Mouse (Mus musculus): ENCODE results near the gene Paxip1. TPM values are rescaled to one million over a fixed set of nuclear protein-coding genes. Genes with fewer than 3 reads are reported as not detected.

The Paxip1 gene
- 20.5 and 26.0 TPM in 2 replicates for total RNA-seq (2017)

DNA sequence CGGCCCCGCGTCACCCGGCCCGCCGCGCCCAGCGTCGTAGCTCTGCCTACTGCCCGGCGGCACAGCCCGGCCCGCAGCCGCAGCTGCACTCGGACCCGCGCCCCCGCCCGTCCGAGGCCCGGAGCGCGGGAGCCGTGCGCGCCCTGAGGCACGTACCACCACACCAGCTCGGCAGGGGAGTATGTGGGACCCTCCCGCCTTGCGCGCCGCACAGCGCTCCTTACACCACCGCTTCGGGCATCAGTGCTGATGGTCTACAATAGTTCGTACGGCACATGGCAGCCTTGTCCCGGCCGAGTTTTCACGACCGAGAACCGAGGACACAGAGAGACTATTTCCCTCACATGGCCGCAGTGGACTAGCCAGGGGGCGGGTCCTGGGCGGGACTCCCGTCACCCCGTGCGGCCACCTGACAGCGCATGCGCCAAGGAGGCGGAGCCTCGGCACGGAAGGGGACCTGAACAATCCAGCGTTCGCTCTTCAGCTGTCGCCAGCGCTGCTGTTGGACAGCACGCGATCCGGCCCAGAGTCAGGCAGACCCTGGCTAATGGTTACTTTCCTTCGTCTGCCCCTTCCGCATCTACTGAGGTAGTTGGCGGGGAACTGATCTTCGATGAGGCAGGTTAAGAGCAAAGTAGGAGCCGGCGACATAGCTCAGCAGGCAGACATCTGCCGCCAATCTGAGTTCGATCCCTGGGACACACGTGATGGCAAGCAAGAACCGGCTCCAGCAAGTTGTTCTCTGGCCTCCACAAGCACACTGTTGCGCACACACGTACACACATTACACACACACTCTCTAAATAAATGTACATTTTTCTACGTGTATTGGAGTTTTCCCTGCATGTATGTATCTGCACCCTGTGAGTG lies at the start of gene Paxip1:
TSS of gene Paxip1 (minus strand) at position 389 of the 870 bp plus-strand sequence.
- peak; percentile 78 for ATAC-seq (ENCODE audit: extremely low read depth, insufficient number of reproducible peaks, low FRiP score, poor library complexity, severe bottlenecking)

DNA sequence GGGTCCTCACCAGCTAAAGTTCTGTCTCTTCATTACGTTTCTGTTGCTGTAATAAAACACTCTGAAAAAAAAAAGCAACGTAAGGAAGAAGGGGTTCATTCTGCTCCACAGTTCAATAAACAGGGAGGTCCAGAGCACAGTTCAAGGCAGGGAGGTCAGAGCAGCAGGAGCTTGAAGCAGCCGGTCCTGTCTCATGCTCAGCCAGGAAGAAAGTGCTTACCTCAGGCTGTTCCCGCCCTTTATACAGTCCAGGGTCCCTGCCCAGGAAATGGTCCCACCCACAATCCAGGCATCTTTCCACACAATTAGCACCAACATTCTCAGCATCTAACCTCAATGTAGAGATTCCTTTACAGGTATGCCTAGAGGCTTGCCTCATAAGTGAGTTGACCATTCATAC lies 46.6 kb upstream of the Paxip1 start:
- ATAC-seq (ENCODE audit: extremely low read depth, insufficient number of reproducible peaks, low FRiP score, poor library complexity, severe bottlenecking): no peak

DNA sequence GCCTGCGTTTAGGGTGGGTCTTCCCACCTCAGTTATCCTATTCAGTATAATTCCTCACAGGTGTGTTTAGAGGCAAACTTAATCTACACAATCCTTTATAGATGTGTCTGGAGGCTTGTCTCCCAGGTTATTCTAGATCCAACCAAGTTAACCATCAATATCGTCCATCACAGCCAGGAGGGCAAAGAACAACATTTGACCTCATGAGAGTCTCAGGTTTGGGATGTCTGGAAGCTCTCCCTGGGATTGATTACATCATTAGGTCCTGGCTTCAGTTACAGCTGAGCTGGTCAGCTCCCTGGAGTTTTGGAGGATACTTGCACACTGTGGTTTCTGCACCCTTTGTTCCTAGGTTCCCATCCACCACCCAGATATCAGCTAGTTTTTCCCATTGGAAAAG lies 43.6 kb upstream of the Paxip1 start:
- ATAC-seq (ENCODE audit: extremely low read depth, insufficient number of reproducible peaks, low FRiP score, poor library complexity, severe bottlenecking): no peak

DNA sequence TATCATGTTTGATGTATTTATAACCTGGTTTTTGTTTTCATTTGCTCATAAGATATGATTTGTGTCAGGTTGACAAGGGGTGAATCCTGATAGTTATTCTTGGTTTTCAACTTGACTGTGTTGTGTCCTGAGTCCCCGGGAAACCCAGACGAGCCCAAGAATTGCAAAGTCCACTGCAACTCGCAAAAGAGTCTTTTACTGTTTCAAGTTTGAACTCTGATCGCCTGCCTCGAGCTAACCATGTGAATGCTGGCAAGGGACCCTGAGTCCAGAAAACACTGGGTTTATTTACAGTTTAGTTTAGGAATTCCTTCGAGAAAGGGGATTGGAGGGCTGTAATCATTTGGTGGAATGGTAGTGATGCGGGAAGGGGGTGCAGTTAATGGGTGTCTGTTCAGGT lies 36.5 kb upstream of the Paxip1 start:
- no peak for ATAC-seq (ENCODE audit: extremely low read depth, insufficient number of reproducible peaks, low FRiP score, poor library complexity, severe bottlenecking)

DNA sequence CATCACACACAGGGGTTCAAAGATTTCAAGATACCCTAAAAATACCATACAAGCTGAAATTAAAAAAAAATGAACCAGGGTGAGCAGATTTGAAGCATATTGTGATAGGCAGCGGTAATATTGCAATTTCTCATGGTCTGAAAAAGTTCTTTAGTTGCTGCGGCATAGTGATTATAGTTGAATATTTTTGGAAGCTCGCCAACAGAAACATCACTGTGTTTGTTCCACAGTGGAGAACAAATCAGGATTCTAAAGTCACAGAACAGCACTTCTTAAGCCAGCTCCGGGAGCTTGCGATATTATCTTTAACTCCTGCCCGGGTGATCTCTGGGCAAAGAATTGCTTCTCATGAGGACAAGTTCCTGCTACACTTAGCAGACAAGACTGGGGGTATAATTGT lies 29.7 kb upstream of the Paxip1 start:
- no peak for ATAC-seq (ENCODE audit: extremely low read depth, insufficient number of reproducible peaks, low FRiP score, poor library complexity, severe bottlenecking)

DNA sequence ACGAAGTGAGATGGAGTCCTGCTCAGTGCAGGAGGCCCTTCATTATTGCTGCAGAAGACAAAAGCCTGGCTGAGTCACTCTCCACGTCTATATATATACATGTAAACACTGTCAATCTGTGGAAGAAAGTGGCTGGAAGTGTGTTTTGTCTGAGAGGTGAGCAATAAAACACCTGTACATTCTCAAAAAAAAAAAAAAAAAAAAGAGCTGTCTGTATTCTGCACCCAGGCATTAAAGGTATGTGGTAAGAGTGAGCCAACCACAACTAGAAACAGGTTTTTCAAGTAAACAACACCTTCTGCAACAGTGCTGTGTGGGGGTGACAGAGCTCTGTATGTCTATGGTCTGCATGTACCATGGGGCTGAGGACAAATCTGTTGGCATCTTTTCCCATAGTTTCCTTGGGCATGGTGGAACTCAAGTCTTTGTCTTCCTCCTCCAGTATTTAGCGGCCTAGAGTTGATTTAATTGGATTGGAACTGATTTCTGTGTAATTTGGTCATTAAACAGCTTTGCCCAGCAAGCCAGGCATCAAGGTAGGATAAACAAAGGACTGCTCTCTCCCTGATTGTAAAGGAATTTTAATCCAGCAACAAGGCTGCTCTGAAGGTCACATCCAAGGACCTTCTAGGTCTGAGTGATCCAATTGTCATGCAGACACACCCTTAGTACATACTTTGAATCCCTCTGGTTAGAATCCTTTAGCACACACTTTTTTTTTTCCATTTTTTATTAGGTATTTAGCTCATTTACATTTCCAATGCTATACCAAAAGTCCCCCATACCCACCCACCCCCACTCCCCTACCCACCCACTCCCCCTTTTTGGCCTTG lies 27.6 kb upstream of the Paxip1 start:
- ATAC-seq (ENCODE audit: extremely low read depth, insufficient number of reproducible peaks, low FRiP score, poor library complexity, severe bottlenecking): no peak

DNA sequence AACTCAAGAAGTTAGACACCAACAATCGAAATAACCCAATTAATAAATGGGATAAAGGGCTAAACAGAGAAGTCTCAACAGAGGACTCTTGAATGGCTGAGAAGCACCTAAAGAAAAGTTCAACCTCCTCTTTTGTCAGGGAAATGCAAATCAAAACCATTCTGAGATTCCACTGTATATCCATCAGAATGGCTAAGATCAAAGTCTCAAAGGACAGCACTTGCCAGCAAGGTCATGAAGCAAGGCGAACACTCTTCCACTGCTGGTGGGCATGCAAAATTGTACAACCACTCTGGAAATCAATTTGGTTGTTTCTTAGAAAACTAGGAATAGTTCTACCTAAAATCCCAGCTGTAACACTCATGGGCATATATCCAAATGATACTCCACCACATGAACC lies 22.8 kb upstream of the Paxip1 start:
- no peak for ATAC-seq (ENCODE audit: extremely low read depth, insufficient number of reproducible peaks, low FRiP score, poor library complexity, severe bottlenecking)

DNA sequence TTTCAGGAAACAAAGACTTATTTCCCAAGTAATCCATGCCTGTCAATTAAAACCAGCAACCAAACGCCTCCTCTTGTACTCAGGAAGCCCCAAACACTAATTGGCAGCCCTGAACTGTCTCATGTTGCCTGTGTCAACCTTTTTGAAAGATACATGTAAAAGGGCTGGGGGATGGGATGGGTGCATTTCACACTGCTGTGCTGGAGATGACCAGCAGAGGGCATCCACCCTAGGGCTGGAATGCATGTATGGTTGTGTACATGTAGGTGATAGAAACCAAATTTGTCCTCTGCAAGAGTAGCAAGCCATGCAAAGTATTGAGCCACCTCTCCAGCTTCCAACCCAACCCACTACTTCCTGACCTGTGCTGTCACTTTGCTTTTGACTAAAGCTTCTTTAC lies 2.4 kb upstream of the Paxip1 start:
- peak; percentile 69 for ATAC-seq (ENCODE audit: extremely low read depth, insufficient number of reproducible peaks, low FRiP score, poor library complexity, severe bottlenecking)

DNA sequence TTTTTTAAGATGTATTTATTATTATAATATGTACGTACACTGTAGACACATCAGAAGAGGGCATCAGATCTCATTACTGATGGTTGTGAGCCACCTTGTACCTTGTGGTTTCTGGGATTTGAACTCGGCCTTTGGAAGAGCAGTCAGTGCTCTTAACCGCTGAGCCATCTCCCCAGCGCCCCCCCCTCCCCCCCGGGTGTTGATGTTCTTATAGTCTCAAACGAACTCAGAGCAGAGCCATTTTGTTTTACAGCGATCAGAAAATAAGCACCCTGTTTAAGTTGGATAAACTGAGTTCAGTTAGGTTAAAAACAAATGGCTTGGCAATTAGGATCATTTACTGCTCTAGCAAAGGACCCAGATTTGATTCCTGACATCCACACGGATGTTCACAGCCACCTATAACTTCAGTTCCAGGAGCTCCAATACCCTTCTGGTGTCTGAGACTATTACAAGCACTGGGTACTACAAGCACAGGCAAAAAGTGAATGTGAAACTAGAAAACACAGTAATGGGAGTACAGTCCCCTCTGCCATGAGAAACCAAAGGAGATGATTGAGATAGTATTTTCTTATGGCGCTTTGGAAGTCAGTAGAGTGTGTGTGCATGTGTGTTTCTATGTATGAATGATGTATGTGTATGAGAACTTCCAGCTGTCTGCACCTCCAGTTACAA lies 1.2 kb upstream of the Paxip1 start:
- ATAC-seq (ENCODE audit: extremely low read depth, insufficient number of reproducible peaks, low FRiP score, poor library complexity, severe bottlenecking): no peak

DNA sequence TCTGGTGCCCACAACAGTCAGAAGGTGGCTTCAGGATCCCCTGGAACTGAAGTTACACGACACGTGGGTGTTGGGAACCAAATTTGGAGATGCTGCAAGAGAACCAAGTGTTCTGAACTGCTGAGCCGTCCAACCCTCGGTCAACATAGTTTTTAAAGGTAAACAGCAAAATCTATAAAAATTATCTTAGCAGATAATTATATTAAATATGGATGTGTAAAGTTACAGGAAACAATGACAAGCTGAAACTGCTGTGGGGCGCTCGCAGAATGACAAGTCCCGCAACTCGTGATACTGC lies 631 bp upstream of the Paxip1 start:
- ATAC-seq (ENCODE audit: extremely low read depth, insufficient number of reproducible peaks, low FRiP score, poor library complexity, severe bottlenecking): no peak

DNA sequence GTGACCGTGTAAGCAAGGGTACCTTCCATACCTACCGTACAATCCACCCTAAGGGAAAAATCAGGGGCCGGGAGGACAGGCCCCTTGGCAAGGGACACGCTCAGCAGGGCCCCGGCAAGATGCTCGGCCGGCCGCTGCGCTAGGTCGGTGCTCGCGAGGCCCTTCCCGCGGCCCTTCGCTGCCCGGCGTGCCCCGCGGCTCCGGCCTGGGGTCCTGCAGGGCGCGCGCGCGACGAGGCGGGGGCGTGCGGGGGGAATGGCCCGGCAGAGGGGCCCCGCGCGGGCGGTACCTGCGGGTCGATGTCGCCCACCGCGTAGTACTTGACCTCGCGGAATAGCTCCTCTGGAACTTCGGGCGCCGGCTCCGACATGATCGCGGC lies 592 bp downstream of the Paxip1 start:
- no peak for ATAC-seq (ENCODE audit: extremely low read depth, insufficient number of reproducible peaks, low FRiP score, poor library complexity, severe bottlenecking)

DNA sequence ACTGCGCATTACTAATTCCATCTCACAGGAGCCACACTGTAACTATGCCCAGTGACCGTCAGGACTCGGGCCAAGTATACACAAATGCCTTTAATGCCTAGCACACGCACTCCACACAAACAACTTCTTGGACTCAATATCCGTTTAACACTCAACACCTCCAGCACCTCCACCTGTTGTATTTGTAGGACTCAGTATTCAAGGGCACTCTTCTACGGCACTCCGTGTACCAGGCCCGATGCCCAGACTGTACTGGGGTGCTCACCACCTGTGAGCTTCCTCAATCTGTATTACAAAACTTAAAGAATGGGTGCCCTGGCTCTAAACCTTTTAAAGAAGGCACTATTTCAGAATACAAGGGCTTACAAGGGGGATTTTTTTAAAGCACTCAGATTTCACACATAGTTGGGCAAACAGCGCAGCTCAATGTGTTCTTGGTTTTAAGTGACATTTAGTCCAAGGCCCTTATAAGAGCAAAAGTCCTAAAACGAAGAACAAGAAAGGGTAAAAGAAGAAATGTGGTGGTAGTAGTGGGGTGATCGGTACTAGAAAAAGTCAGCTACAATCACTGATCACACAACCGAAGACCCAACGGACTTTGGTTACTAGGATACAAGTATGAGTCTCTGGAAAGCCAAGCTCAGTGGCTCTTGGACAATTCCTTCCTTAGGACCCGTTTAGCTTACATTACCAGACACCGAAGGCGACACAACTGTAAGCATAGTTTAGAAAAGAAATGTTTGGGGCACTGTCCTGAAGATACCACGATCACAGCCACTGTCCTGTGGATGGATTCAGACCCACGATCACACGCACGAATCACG lies 1.2 kb downstream of the Paxip1 start:
- ATAC-seq (ENCODE audit: extremely low read depth, insufficient number of reproducible peaks, low FRiP score, poor library complexity, severe bottlenecking): no peak

DNA sequence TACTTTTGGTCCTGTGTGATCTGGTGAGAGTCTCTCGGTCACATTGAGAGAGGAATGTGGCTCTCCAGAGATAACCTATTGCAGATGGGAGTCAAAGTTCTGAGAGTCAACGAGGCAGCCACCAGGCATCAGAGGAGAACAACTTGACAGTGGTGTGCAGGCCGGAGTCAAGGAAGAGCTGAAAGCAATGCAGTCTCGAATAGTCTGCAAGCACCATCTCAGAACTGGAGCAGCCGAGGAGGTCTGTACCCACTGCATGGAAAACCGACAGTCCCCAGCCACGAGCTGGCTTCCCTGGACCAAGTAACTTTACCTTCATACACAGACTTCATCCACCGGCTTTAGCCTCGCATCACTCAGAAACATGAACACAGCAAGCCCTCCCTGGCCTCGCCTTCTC lies 1.9 kb downstream of the Paxip1 start:
- no peak for ATAC-seq (ENCODE audit: extremely low read depth, insufficient number of reproducible peaks, low FRiP score, poor library complexity, severe bottlenecking)

DNA sequence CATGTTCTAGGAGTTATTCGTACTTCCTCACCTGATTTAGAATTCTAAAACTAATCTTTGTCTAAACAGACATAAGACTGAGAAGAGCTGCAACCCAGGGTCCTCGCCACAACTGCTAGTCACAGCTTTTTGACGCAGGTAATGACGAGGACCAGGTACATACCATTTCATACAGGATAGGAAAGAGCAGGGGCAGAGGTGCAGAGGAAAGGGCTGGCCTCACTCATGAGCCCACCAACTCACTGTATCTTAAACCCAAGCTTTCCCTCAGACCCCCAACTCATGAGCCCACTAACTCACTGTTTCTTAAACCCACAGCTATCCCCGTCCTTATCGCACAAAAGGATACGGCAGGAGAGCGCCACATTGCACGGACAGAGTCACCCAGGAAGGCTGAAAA lies 8.1 kb downstream of the Paxip1 start:
- ATAC-seq (ENCODE audit: extremely low read depth, insufficient number of reproducible peaks, low FRiP score, poor library complexity, severe bottlenecking): no peak

DNA sequence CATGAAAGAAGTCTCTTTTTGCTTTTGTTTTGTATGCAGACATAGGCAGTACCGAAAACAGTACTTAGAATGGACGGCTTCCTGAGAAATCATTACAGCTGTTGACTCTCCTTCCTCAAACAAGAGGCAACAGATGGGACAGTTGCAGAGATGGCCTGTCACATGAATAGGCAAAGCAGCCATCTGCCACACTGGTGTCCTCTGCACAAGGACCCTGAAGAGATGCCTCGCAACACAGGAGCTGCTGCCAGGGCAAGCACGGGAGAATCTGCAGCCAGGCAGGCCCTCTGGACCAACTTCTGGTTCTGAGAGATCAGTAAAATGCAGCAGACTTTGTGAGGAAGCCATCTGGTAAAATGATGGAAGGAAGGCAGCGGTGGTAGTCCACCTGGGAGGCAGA lies 23.5 kb downstream of the Paxip1 start:
- no peak for ATAC-seq (ENCODE audit: extremely low read depth, insufficient number of reproducible peaks, low FRiP score, poor library complexity, severe bottlenecking)

DNA sequence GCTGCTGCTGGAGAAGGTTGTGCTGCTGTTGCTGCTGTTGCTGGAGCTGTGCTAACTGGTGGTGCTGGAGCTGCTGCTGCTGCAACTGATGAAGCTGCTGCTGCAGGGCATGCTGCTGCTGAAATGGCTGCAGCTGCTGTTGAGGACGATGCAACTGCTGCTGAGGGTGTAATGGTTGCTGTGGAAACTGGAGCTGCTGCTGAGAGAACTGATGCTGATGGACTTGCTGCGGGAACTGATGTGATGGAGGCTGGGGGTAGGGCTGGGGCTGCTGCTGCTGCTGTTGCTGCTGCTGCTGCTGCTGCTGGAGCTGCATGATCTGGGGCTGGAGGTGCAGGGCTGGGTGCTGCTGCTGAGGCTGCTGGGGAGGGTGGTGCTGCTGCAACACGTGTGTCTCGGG lies 25.7 kb downstream of the Paxip1 start:
- ATAC-seq (ENCODE audit: extremely low read depth, insufficient number of reproducible peaks, low FRiP score, poor library complexity, severe bottlenecking): no peak

DNA sequence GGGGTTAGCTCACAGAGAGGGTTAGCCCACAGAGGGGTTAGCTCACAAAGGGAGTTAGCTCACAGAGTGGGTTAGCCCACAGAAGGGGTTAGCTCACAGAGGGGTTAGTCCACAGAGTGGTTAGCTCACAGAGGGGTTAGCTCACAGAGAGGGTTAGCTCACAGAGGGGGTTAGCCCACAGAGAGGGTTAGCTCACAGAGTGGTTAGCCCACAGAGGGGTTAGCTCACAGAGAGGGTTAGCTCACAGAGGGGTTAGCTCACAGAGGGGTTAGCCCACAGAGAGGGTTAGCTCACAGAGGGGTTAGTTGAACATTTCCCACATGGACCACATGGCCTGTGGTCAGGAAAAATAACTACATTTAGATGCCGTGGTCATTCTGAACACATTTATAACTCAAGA lies 46.5 kb downstream of the Paxip1 start:
- ATAC-seq (ENCODE audit: extremely low read depth, insufficient number of reproducible peaks, low FRiP score, poor library complexity, severe bottlenecking): no peak

DNA sequence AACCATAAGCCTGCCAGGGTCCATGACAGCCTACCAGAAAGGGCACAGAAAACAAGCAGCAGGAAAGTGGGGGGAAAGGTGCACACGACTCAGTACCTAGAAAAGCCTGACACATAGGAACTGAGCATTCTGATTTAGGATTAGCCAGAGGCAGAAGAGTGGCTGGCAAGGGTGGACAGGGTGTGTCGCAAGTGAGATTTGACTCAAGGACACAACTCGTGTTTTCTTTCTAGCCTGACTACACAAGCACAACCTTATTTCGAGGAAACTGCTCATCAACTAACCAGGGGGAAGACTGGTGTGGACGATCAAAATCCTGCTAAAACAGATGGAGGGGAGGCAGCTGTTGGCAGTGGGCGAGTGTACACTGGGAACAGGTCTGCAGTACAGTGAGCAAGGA lies 52.3 kb downstream of the Paxip1 start:
- no peak for ATAC-seq (ENCODE audit: extremely low read depth, insufficient number of reproducible peaks, low FRiP score, poor library complexity, severe bottlenecking)

DNA sequence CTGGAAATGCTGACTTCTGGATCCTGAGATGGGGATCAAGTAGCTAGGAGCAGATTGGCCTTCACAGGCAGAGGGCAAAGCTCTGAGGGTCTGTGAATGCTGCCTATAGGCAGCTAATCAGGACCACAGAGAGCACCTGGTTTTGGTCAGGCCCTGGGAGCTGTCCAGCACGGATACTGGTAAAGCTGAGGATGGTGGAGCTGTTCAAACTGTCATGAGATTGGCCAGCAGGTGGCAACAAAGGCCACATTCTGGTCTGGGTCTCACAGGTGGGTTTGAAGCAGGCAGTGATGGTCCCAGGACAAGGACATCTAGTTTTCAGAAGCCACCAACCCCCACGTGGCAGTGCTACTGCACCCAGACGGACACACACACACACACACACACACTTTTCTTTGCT lies 54.3 kb downstream of the Paxip1 start:
- ATAC-seq (ENCODE audit: extremely low read depth, insufficient number of reproducible peaks, low FRiP score, poor library complexity, severe bottlenecking): no peak
